Mouse (Mus musculus): ENCODE measurements around the gene Tmem132d. TPM values are rescaled to one million over a fixed set of nuclear protein-coding genes. Genes with fewer than 3 reads are reported as not detected.

Gene Tmem132d
- total RNA-seq, 1 experiment = 2.5 TPM

DNA sequence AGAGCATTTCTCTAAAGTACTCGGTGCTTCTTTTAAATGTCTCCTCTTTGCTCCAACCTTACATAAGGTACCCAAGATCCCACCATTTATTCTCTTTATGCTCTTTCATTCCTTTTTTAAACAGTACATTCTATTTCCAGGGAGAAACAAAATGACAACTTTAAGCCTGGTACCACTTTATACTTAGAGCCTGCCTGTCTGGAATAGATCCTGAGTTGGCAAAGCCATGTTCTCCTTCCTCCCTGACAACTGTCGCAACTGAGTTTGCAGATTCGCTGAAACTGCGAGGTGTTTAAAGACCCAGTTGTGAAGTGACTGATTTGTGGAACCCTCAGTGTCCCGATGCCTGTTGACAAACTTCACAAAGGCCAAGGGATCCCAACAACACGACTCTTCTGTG is 165.5 kb downstream of the Tmem132d start:
- no peaks in the 10 kb centered on the region for H3K36me3 ChIP-seq (ENCODE audit: control insufficient read depth, insufficient read depth, low read length, poor library complexity, severe bottlenecking)
- DNase-seq (ENCODE audit: low read depth, low spot score) = no peak
- H3K9me3 ChIP-seq (ENCODE audit: control insufficient read depth, insufficient read depth, low read depth, low read length) = no peaks in the 10 kb centered on the region
- no peak overlapping the region for H3K9ac ChIP-seq (ENCODE audit: insufficient read depth, low read depth, low read length, poor library complexity, severe bottlenecking)
- H3K4me1 ChIP-seq (ENCODE audit: control insufficient read depth in 2 of 2, insufficient read depth in 2 of 2, low read length in 2 of 2, poor library complexity in 1 of 2) = no peaks in the 10 kb centered on the region
- TF ChIP-seq ZNF384 (IDR thresholded peaks at IDR 0.05; ENCODE audit: low read depth, low read length) (no peak), ZC3H11A (IDR thresholded peaks at IDR 0.05; ENCODE audit: borderline replicate concordance, low read depth, low read length) (no peak), HCFC1 (IDR thresholded peaks at IDR 0.05; ENCODE audit: borderline replicate concordance, insufficient read depth, low read length) (no peak), MAFK (IDR thresholded peaks at IDR 0.05; ENCODE audit: insufficient read depth, low read depth, low read length) (no peak), CHD2 (IDR thresholded peaks at IDR 0.05; ENCODE audit: low read depth, low read length) (no peak)
- no peak overlapping the region for H3K4me3 ChIP-seq (ENCODE audit: insufficient read depth in 1 of 2, low read depth in 1 of 2, low read length in 2 of 2, poor library complexity in 1 of 2, severe bottlenecking in 1 of 2)
- no peak overlapping the region for H3K27ac ChIP-seq (ENCODE audit: insufficient read depth, low read depth, low read length, poor library complexity, severe bottlenecking)
- in situ Hi-C loops (cut with MboI; ENCODE audit: low sequenced_read_pairs in 2 of 2, unreplicated experiment in 2 of 2) = no loop called here

DNA sequence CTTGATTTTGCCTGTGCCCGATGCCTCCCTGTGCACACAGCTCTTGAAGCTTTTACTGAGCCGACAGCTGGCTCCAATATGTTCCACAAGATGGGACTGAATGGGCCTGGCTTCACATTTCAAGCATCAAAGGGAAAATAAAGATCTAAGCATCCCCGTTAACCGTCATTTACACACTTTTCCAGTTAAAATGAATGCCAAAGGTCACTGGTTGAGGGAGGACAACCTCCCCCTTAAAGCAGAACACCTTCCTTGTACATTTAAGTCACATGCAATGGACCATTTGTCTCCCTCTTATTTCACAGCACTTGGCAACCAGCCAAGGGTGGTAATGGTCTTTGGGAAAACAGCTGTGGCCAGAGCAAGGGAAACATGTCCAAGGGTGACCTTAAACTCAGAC is 188.7 kb downstream of the Tmem132d start:
- TF ChIP-seq ZC3H11A (IDR thresholded peaks at IDR 0.05; ENCODE audit: borderline replicate concordance, low read depth, low read length) (no peak), ZNF384 (IDR thresholded peaks at IDR 0.05; ENCODE audit: low read depth, low read length) (no peak)

GRCm38 (mm10) chr5:128236638-128237335 is 196.1 kb downstream of the Tmem132d start:
- no peak overlapping the region for H3K4me3 ChIP-seq (ENCODE audit: insufficient read depth in 1 of 2, low read depth in 1 of 2, low read length in 2 of 2, poor library complexity in 1 of 2, severe bottlenecking in 1 of 2)
- H3K27ac ChIP-seq (ENCODE audit: insufficient read depth, low read depth, low read length, poor library complexity, severe bottlenecking) = no peak overlapping the region
- DNase-seq (ENCODE audit: low read depth, low spot score) = no peak
- in situ Hi-C loops (cut with MboI; ENCODE audit: low sequenced_read_pairs in 2 of 2, unreplicated experiment in 2 of 2) = no loop called here
- no peak overlapping the region for H3K9ac ChIP-seq (ENCODE audit: insufficient read depth, low read depth, low read length, poor library complexity, severe bottlenecking)
- TF ChIP-seq ZNF384 (IDR thresholded peaks at IDR 0.05; ENCODE audit: low read depth, low read length) = no peak
- TF ChIP-seq HCFC1 (IDR thresholded peaks at IDR 0.05; ENCODE audit: borderline replicate concordance, insufficient read depth, low read length) = no peak
- no peak for TF ChIP-seq MAFK (IDR thresholded peaks at IDR 0.05; ENCODE audit: insufficient read depth, low read depth, low read length)
- TF ChIP-seq CHD2 (IDR thresholded peaks at IDR 0.05; ENCODE audit: low read depth, low read length) = no peak
- no peak for TF ChIP-seq ZC3H11A (IDR thresholded peaks at IDR 0.05; ENCODE audit: borderline replicate concordance, low read depth, low read length)
- H3K36me3 ChIP-seq (ENCODE audit: control insufficient read depth, insufficient read depth, low read length, poor library complexity, severe bottlenecking) = no peaks in the 10 kb centered on the region
- H3K9me3 ChIP-seq (ENCODE audit: control insufficient read depth, insufficient read depth, low read depth, low read length) = no peaks in the 10 kb centered on the region
- H3K4me1 ChIP-seq (ENCODE audit: control insufficient read depth in 2 of 2, insufficient read depth in 2 of 2, low read length in 2 of 2, poor library complexity in 1 of 2) = no peaks in the 10 kb centered on the region

More for the DNA sequence above, 188.7 kb downstream of the Tmem132d start:
- H3K9me3 ChIP-seq (ENCODE audit: control insufficient read depth, insufficient read depth, low read depth, low read length) = no peaks in the 10 kb centered on the region
- H3K9ac ChIP-seq (ENCODE audit: insufficient read depth, low read depth, low read length, poor library complexity, severe bottlenecking) = no peak overlapping the region
- no peak overlapping the region for H3K4me3 ChIP-seq (ENCODE audit: insufficient read depth in 1 of 2, low read depth in 1 of 2, low read length in 2 of 2, poor library complexity in 1 of 2, severe bottlenecking in 1 of 2)
- no peaks in the 10 kb centered on the region for H3K4me1 ChIP-seq (ENCODE audit: control insufficient read depth in 2 of 2, insufficient read depth in 2 of 2, low read length in 2 of 2, poor library complexity in 1 of 2)
- H3K36me3 ChIP-seq (ENCODE audit: control insufficient read depth, insufficient read depth, low read length, poor library complexity, severe bottlenecking) = no peaks in the 10 kb centered on the region
- H3K27ac ChIP-seq (ENCODE audit: insufficient read depth, low read depth, low read length, poor library complexity, severe bottlenecking) = no peak overlapping the region
- in situ Hi-C loops (cut with MboI; ENCODE audit: low sequenced_read_pairs in 2 of 2, unreplicated experiment in 2 of 2) = no loop called here
- no peak for DNase-seq (ENCODE audit: low read depth, low spot score)

GRCm38 (mm10) chr5:128235611-128236010 is 197.3 kb downstream of the Tmem132d start:
- Histone ChIP-seq H3K9me3 (ENCODE audit: control insufficient read depth, insufficient read depth, low read depth, low read length) (no peaks in the 10 kb centered on the region), H3K36me3 (ENCODE audit: control insufficient read depth, insufficient read depth, low read length, poor library complexity, severe bottlenecking) (no peaks in the 10 kb centered on the region), H3K27ac (ENCODE audit: insufficient read depth, low read depth, low read length, poor library complexity, severe bottlenecking) (no peak overlapping the region), H3K4me1 (ENCODE audit: control insufficient read depth in 2 of 2, insufficient read depth in 2 of 2, low read length in 2 of 2, poor library complexity in 1 of 2) (no peaks in the 10 kb centered on the region), H3K9ac (ENCODE audit: insufficient read depth, low read depth, low read length, poor library complexity, severe bottlenecking) (no peak overlapping the region), H3K4me3 (ENCODE audit: insufficient read depth in 1 of 2, low read depth in 1 of 2, low read length in 2 of 2, poor library complexity in 1 of 2, severe bottlenecking in 1 of 2) (no peak overlapping the region)
- no peak for DNase-seq (ENCODE audit: low read depth, low spot score)
- TF ChIP-seq ZC3H11A (IDR thresholded peaks at IDR 0.05; ENCODE audit: borderline replicate concordance, low read depth, low read length) = no peak
- TF ChIP-seq CHD2 (IDR thresholded peaks at IDR 0.05; ENCODE audit: low read depth, low read length) = no peak
- TF ChIP-seq MAFK (IDR thresholded peaks at IDR 0.05; ENCODE audit: insufficient read depth, low read depth, low read length) = no peak
- no peak for TF ChIP-seq HCFC1 (IDR thresholded peaks at IDR 0.05; ENCODE audit: borderline replicate concordance, insufficient read depth, low read length)
- no peak for TF ChIP-seq ZNF384 (IDR thresholded peaks at IDR 0.05; ENCODE audit: low read depth, low read length)
- in situ Hi-C loops (cut with MboI; ENCODE audit: low sequenced_read_pairs in 2 of 2, unreplicated experiment in 2 of 2) = no loop called here

DNA sequence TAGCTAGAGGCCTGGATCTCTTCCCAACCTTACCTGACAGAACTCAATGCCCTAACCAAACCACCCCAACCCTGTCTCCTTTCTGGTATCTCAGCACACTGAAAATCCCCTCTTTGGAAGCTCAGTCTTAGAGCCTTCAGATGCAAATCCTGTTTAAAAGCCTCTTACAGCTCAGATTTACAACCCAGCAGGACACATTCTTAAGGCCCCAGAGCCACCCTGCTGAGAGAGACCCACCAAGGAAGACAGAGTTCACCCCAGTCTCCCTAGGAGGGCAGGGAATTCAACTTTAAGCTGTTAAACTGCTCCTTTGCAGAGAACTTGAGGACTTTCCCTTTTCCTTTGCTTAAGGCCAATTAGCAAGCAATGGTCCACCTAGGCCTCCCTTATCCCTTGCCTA is 199.8 kb downstream of the Tmem132d start:
- H3K4me1 ChIP-seq (ENCODE audit: control insufficient read depth in 2 of 2, insufficient read depth in 2 of 2, low read length in 2 of 2, poor library complexity in 1 of 2) = no peaks in the 10 kb centered on the region
- H3K9me3 ChIP-seq (ENCODE audit: control insufficient read depth, insufficient read depth, low read depth, low read length) = no peaks in the 10 kb centered on the region
- TF ChIP-seq ZNF384 (IDR thresholded peaks at IDR 0.05; ENCODE audit: low read depth, low read length) = no peak
- no peak for TF ChIP-seq HCFC1 (IDR thresholded peaks at IDR 0.05; ENCODE audit: borderline replicate concordance, insufficient read depth, low read length)
- no peak for TF ChIP-seq CHD2 (IDR thresholded peaks at IDR 0.05; ENCODE audit: low read depth, low read length)
- no peak overlapping the region for H3K4me3 ChIP-seq (ENCODE audit: insufficient read depth in 1 of 2, low read depth in 1 of 2, low read length in 2 of 2, poor library complexity in 1 of 2, severe bottlenecking in 1 of 2)
- DNase-seq (ENCODE audit: low read depth, low spot score) = peak; percentile 51
- H3K36me3 ChIP-seq (ENCODE audit: control insufficient read depth, insufficient read depth, low read length, poor library complexity, severe bottlenecking) = no peaks in the 10 kb centered on the region
- H3K9ac ChIP-seq (ENCODE audit: insufficient read depth, low read depth, low read length, poor library complexity, severe bottlenecking) = no peak overlapping the region
- no peak overlapping the region for H3K27ac ChIP-seq (ENCODE audit: insufficient read depth, low read depth, low read length, poor library complexity, severe bottlenecking)
- in situ Hi-C loops (cut with MboI; ENCODE audit: low sequenced_read_pairs in 2 of 2, unreplicated experiment in 2 of 2) = no loop called here
